Mouse (Mus musculus) heart, postnatal 25 days (tissue): Measurements from ENCODE around the gene Cntn5. TPM values are rescaled to one million over a fixed set of nuclear protein-coding genes. Genes with fewer than 3 reads are reported as not detected.

Experiments used
- DNase-seq: peaks from one replicate; pipeline ENCODE4 v3.0.0; 2022; ENCODE audit warnings: low spot score
- intact Hi-C: fragments of 180-260 bp; cut with DNase I; formaldehyde crosslinking; loops from one replicate; pipeline ENCODE4 v1.15.1; 2025
- total RNA-seq, 2 experiments: library from RNA; stranded (reverse); gene quantifications; 2 replicates each; pipeline ENCODE4 v1.2.3; 2021

Cntn5 gene
- total RNA-seq, 2 experiments from 2014 or later, result 0.14 to 0.39 TPM

DNA sequence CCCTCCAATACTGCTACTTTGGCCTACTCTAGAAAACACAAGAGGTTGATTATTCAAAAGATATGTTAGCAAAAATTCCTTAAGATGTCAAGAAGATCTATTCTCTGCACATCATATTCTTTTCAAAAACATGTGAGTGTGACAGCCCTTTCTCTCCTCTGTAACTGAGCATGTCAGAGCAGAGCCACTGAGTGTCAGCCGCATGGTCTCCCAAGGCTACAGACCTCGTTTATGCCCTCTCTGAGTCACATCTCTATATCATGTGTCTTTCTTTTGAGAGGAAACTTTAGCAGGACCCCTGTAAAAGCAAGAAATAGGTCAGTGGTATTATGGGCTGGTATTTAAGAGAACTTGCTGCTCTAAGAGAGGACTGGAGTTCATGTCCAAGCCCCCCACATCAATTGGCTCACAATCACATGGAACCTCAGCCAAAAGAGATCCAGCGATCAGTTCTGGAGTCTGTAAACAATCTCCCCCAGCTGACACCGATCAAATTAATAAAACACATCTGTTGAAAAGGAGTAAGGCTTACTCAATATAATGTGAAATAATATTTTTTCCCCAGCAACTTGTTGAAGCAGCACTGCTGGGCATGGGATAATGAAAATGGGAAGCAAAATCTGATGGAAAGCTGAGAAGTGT lies 433.0 kb downstream of the Cntn5 start:
- intact Hi-C loops, result no loop called here
- no peak for DNase-seq

DNA sequence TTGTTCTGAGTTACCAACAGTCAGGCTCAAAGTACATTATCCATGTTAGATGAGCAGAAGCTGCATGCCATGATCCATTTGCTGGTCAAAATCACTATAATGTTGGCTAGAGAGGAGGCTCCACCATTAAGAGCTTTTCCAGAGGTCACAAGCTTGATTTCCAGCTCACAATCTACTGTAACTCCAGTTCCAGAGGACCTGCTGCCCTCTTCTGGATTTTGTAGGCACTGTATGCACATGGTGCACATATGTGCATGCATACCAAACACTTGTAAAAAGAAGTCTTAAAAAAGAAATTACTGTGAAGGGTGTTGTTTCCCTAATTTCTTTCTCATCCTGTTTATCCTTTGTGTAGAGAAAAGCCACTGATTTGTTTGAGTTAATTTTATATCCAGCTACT lies 439.8 kb downstream of the Cntn5 start:
- no peak for DNase-seq
- intact Hi-C loops, result no loop called here

DNA sequence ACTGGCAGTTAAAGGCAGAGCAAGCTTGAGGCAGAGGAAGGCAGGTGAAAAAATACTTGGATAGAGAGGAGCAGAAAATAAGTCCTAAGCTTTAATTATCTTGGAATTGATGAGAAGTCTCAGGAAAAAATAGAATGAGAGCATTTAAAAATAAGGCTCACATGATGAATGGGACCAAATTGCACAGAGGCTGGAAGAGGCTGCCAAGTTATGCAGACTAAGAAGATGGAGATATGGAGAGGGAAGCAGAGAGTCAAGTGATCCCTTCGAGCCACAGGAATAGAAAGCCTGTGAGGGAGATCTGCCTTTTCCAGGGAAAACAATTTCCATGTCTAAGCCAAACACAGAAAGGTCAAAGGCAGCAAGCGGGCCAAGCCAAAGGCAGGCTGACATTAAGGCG lies 446.7 kb downstream of the Cntn5 start:
- no peak for DNase-seq
- intact Hi-C loops, result no loop called here

DNA sequence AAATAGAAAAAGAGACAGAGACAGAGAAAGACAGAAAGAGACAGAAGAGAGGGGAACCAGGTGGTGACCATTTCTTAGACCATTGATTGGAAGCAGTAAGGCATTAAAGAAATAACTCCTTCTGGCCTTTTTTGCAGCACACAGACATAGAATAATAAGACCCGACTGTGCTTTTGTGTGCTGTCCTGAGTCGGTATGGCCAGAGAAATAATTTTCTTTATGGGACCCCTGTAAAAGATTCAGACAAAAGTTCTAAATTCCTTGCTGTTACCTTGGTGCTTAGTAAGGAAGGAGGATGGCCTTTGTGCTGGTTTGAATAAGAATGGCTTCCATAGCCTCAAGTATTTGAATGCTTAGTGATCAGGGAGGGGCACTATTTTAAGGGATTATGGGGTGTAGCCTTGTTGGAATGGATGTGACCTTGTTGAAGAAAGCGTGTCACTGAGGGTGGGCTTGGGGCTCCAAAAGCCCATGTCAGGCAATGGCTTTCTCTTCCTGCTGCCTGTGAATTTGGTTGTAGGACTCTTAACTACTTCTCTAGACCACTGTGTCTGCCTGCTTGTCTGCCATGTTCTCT lies 455.5 kb downstream of the Cntn5 start:
- intact Hi-C loops, result no loop called here
- DNase-seq, result no peak

DNA sequence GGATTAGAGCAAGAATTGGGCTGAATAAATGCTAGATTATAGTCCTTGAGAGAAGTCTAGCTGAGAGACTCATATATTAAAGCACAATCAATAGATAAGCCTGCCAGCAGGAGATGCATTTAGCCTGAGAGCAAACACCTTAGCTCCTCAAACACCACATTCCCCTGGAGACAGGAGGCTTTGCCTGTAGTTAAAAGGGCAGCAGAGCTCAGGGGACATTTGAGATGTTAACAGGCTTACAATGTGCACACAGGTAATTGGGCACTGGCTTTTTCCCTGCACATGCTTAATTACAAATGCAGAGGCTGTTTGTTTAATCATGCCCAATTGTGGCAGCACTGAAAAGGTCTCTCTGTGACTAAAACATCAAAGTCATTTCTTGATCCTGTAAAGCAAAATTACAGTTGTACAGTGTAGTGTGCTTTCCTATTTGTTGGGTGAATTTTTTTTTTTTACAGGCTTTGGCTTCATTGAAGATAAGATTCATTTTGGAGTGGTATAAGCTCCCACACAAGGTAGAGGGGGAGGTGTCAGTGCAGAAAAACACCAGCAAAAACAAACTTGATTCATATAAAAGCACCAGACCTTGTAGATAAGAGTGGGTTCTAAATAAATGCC lies 457.2 kb downstream of the Cntn5 start:
- DNase-seq, result no peak
- intact Hi-C loops, result no loop called here

DNA sequence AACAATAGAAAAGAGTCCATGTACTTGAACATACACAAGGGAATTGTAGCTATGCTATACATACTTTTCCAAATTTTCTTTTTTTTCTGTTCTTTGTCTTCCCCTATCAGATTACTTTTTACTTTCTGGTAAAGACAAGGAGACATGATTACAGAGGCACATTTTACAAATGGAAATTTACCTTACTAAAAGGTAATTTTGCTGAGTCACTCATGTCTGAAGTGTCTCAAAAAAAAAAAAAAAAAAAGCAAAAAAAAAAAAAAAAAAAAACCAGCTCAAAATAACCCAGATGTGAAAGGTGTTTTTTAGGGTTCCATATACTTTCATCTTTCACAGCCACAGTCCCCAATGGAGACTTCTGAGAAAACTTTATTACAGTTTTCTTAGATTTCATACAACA lies 492.5 kb downstream of the Cntn5 start:
- no peak for DNase-seq
- intact Hi-C loops, result no loop called here

DNA sequence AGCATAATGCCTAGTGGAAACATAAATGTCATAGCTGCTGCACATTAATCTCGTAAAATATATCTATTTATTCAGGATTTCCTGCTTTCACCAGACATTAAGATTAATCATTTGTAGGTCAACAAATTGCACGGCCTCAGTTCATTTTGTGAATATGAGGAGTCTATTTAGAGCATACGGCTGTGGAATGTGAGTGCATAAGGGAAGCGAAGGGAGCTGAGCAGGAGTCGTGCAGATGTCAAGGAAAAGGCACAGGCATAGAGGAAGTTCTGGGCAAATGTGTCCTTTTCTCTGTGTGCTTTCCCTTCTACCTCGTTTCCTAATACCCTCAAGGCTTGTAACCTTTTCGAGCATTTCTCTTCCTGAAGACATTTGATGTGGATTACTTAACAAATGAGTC lies 504.5 kb downstream of the Cntn5 start:
- intact Hi-C loops, result no loop called here
- DNase-seq, result no peak

DNA sequence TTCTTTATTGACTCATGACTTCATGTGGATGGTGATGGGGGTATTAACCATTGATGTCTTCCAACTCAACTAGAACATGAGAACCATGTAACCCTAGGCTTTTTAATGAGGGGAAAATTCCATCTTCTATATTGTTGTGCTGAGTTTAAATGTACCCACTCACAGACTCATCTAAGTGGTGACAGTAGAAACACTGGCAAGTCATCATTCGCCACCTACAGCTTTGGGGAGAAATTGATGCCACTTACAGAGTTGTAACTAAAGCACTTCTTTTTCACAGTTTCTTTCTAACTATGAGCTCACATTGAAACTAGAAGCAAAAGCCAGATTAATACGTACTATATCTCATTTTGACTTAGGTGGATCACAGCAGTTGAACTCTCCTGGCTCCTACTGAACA lies 514.7 kb downstream of the Cntn5 start:
- intact Hi-C loops, result no loop called here
- DNase-seq, result no peak

DNA sequence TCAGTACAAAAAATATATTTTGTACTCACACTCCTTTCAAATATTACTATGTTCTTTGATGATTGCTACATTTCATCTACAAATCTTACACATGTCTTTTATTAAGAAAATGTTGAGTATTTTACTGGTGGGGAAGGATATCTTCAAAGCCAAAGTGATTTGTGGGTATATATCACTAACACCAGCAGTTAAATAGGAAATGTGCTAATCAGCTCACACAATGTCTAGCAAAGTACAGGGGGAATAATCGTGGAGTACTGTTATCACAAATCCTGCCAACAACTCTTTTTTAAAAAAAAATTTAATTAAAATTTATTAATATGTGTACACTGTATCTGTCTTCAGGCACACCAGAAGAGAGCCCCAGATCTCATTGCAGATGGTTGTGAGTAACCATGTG lies 520.1 kb downstream of the Cntn5 start:
- intact Hi-C loops, result no loop called here
- DNase-seq, result no peak

DNA sequence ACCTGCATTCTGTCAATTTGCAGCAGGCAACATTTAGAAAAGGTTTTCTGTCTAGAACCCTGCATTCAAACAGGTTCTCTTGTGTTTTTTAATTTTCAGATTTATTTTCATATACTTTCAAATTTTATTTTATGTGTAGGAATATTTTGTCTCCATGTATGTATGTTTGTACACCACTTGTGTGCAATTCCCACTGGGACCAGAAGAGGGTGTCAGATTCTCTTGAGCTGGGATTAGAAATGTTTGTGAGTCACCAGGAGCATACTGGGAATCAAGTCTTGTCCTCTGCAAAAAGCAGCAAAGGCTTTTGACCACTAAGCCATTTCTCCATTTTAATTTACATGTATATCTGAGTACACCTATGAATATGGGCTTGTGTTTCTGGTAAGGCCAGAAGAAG lies 521.4 kb downstream of the Cntn5 start:
- intact Hi-C loops, result no loop called here
- no peak for DNase-seq

DNA sequence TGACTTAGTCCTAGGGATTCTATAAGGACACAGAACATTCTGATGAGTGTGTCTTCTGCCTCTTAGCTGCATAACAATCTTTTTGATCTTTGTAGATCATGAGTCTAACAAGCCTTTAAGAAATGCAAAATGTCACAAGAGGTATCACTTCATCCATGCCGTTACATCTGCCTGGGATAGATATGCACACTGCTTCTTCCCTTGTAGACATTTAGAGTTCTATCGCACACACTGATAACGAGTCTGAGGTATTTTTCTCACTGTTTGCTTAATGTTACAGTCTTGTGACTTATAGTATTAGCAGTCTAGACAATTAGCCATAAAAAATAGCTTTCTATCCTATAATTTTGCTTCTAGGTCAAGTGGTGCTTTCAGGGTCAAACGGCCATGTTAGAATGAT lies 522.9 kb downstream of the Cntn5 start:
- DNase-seq, result no peak
- intact Hi-C loops, result no loop called here

DNA sequence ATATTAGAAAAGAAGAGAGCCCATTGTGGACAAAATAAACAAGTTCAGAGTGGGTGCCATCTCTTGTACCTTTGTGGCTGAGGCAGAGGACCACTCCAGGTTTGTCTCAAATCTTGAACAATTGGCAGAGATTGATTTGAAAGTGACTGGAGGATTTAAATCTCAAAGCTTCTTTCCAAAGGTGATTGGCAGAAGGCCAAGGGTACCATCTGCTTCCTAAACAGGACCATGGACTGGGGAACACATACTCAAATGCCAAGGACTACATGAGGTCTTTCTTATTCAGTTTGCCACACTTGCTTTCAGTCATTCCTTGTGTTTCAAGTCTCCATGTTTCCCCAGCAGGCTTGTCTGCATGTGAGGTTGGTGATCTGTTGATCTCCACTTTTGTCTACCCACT lies 528.3 kb downstream of the Cntn5 start:
- intact Hi-C loops, result no loop called here
- DNase-seq, result no peak

DNA sequence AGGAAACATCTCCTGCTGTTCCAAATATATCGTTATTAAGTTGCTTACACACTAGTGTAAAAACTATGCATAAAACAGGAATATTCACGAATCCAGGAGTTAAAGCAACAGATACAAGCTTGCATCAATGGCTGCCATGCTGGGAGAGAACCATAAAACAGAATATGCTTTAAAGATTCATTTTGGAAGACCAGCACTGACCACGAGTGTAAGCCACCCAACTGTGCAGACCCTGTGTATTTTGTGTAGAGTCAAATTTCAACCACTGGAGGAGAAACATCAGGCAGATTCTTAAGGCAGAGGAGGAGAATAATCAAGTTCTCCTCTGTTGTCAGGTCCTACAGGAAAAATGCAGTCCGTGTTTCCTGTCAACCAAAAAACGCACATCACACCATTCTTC lies 535.6 kb downstream of the Cntn5 start:
- intact Hi-C loops, result no loop called here
- no peak for DNase-seq

DNA sequence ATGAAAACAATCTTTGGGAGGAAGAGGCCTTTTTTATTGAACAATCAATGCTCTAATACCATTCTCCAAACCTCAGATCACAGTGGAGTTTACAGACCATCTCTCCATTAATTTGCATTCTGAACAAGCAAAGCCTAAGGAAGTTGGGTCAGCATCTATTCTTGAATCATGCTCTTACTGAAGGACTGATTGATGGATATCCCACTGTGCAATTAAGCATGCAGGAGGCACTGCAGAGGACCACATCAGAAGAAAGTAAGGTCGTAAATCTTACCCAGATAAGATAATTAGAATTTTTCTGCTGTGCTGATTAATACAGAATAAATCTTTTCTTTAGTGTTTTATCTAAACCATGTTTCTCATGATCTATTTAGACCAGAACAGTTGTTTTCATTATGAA lies 536.2 kb downstream of the Cntn5 start:
- intact Hi-C loops, result no loop called here
- DNase-seq, result no peak

DNA sequence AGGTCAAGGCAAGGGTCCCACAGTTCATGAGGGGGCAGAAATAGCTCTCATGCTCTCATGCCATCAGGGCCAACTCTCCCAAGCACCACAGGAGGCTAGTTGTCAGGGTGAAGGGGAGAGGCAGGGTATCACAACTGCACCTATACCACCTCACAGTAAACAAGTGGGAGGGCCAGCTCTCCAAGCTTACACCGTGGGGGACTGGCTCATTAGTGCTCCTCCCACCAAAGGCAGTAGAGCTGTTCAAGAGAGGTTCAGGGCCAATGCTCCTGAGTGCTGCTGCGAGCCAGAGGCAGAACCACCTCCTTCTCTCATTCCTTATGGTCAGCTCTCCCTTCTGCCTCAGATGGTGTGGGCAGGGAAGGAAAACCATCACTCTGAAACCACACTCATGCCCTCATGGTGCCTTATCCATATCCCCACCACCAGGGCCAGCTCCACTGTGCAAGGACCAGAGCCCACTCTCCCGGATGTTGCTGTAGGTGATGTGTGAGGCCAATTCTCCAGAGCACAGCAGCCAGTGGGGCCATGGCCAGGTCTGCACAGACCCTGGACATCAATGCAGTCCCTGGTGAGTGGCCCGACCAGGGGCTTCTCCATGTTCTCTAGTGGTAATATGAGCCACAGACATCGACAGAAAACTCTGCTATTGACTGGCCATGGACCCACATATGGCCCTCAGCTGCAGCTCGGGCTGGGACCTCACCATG lies 538.2 kb downstream of the Cntn5 start:
- DNase-seq, result no peak
- intact Hi-C loops, result no loop called here

DNA sequence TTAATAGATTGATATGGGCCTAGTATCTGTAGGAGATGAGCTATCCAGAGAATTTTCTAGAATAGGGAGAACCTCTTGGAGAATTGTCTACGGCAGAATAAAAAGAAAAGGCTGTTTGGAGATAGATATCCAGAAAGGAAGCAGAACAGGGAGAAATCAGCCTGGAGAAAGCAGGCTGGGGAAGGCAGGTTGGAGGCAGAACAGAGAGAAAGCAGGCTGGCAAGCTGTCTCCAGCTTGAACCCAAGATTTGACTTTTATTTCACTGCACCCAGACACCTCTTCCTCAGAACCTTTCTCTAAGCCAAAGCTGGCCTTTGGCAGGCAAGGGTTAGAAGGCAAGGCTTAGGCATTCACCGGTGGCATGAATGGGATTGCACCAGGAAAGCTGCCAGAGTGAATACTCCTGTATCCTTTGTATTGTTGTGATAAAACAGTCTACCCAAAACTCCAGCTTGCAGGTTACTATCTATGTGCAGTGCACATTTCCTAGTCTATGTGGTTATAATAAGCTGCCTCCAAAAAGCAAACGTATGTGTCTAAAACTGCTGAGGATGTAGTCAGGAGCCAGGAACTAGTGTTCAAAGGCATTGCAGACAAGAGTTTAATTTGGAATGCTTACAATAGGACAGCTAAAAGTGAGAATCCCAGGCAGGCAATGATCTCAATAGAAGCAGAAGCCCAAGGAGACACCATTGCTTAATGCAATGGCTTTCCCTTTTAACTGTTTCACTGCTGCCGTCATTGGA lies 553.5 kb downstream of the Cntn5 start:
- intact Hi-C loops, result no loop called here
- DNase-seq, result no peak

DNA sequence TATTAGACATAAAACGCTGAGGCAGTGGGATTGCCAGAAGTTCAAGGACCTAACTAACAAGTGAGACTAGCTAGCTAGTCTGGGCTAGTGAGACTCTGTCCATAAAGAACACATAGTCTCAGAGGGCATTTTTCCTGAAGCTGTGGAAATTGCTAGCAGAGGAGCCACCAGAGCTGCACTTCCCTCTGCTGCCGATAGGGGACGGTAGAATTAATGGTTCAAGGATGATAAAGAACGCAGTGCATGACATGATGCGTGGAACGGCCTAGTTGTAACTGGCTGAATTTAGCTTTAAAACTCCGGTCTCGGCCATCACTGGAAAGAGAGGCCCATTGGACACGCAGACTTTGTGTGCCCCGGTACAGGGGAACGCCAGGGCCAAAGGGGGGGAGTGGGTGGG lies 555.8 kb downstream of the Cntn5 start:
- DNase-seq, result no peak
- intact Hi-C loops, result no loop called here

DNA sequence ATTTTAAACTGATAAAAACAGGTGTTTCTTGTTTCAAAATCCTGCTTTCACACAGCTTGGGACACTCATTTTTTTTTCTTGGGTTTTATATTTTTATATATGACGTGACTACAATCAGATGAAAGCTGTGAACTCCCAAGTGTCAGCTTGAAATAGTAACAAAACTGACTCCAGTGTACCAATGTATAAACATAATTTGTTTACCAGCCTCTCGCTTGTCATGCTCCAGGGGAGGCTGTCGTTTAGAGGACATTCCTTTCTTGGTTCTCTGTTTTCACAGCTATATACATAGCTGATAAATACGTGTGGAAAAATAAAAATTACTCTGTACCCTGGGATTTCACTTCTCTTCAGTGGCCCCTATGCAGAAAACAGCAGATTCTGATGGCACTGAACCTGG lies 556.4 kb downstream of the Cntn5 start:
- intact Hi-C loops, result no loop called here
- DNase-seq, result no peak

DNA sequence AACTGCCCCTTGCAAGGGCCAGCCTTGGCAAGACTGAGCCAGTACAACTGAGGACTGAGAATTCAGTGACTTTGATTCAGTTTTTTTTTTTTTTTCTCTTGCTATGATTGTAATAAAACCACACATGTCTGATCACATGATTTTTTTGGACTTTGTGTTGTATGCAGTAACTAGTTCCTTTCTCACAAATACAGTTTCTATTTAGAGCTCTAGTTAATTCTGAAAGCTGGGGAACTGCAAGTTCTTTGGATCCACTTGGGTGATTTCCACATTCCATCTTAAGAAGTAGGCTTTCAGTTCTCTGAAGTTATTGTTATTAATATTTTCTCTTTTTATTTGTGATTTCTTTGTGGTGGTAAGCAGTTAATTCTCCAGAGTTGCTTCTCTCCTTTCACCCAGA lies 563.8 kb downstream of the Cntn5 start:
- DNase-seq, result no peak
- intact Hi-C loops, result no loop called here

DNA sequence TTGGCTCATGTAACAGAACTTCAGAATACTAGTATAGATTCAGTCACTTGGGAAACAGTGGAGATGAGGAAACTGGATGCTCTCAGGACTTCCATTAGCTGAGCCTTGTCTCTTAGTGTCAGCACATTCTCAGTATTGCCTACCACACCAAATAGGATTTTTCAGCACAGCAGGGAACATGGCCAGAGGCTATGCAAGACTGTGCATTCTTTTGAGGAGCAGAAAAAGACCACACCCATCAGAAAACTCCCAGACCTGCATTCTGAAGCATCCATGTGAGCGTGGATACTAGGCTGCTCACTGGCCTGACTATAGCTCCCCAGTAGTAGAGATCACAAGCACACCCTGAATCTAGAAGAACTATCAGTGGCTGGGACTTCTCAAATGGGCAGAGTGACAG lies 564.9 kb downstream of the Cntn5 start:
- intact Hi-C loops, result no loop called here
- no peak for DNase-seq
